Mouse (Mus musculus): ENCODE results near the gene Hnf4a.

DNA sequence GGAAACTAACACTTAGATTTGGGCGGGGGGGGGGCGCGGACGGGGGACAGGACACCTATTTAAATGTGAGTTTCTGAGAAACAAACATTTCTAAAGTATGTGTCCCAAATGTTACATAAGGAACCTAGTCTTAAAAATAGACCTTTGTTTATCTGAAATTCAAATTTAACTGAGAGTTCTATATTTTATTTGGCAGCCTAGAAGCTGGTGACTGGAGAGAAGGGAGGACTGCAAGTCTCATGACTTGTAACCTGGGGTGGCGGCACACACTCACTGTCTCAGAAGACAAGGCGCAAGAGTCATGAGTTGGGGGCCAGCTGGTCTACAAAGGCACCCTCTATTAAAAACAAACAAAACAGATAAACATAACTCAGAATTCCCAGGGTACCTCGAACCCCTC is 94.5 kb downstream of the Hnf4a start:
- TF ChIP-seq GATA1 (IDR thresholded peaks at IDR 0.05; ENCODE audit: borderline replicate concordance, low read length): no peak
- TF ChIP-seq FLI1 (IDR thresholded peaks at IDR 0.05; ENCODE audit: low read length): no peak

Data from megakaryocyte, embryonic 14.5 days (primary cell).